8 mouse cellular contexts compared by ENCODE assay signal in genomic region chrX:94541918-94542355, GRCm38 (mm10). TPM values are rescaled to one million over a fixed set of nuclear protein-coding genes. Genes with fewer than 3 reads are reported as not detected.
DNase-seq lines count a peak whose midpoint lies in the region; ATAC-seq and TF ChIP-seq lines count a peak whose summit lies in the region.

Gene Maged1 (minus strand): TSS chrX:94542143.

- H3K36me3 ChIP-seq in hindbrain, embryonic 11.5 days (ENCODE audit: control insufficient read depth, insufficient read depth, low read length): no peaks in the 10 kb centered on the region; the same call in 1 of the 2 replicates
- no peaks in the 10 kb centered on the region for H3K36me3 ChIP-seq in lung, postnatal 0 days (ENCODE audit: insufficient read depth, low read length)

- peak; percentile 65 for DNase-seq in Patski (ENCODE audit: low read depth, low spot score)
- DNase-seq in cerebellum, adult 9-10 months: peak; percentile 96
- peak; percentile 89 to 91 for DNase-seq in frontal cortex, postnatal 10 days (ENCODE audit: low spot score in 2 of 2)
- DNase-seq in hindbrain, embryonic 11.5 days (ENCODE audit: low spot score): peak; percentile 90
- DNase-seq in layer of hippocampus, postnatal 10 days (ENCODE audit: low spot score in 2 of 2): peak; percentile 84 to 89
- DNase-seq in lung, postnatal 0 days (ENCODE audit: low spot score): peak; percentile 96
- peak; percentile 90 for DNase-seq in retina, embryonic 14.5 days (ENCODE audit: low spot score)
- peak; percentile 70 for DNase-seq in urinary bladder, adult 2 months (ENCODE audit: low spot score)

- POLR2A ChIA-PET in Patski (lab: Charles Lee): interaction anchor here (0.6 kb wide), 1 partner anchor 1538 kb away, joined by 3 read pairs; no protein-coding TSS in a partner anchor

- in situ Hi-C loops in Patski (cut with MboI; ENCODE audit: low pct_unique_long_range_greater_than_20kb): loop anchor here (5.0 kb wide), 1 partner anchor 110 kb away; no protein-coding TSS in a partner anchor

- peak within 1 kb of the TSS; percentile 84 for H3K9ac ChIP-seq in hindbrain, embryonic 11.5 days (ENCODE audit: low read depth, low read length)
- peak within 1 kb of the TSS; percentile 54 for H3K9ac ChIP-seq in lung, postnatal 0 days (replicated peaks; ENCODE audit: low read depth)

- 9% methylated on average over 26 of the region's 32 CpGs for WGBS in hindbrain, embryonic 11.5 days
- WGBS in lung, postnatal 0 days: 7% methylated on average over 23 of the region's 32 CpGs

- TF ChIP-seq EP300 in lung, postnatal 0 days (IDR thresholded peaks at IDR 0.05): no peak

- no peaks in the 10 kb centered on the region for H3K9me3 ChIP-seq in hindbrain, embryonic 11.5 days (ENCODE audit: control insufficient read depth, low read length)
- no peaks in the 10 kb centered on the region for H3K9me3 ChIP-seq in lung, postnatal 0 days (ENCODE audit: low read length)

- H3K27me3 ChIP-seq in Patski: peaks cover 8% of the 10 kb centered on the region
- no peaks in the 10 kb centered on the region; the same call in 1 of the 2 replicates for H3K27me3 ChIP-seq in hindbrain, embryonic 11.5 days (ENCODE audit: control insufficient read depth, insufficient read depth, low read length)
- no peaks in the 10 kb centered on the region for H3K27me3 ChIP-seq in lung, postnatal 0 days (replicated peaks; ENCODE audit: insufficient read depth, low read length)

- H3K4me1 ChIP-seq in hindbrain, embryonic 11.5 days (replicated peaks; ENCODE audit: control insufficient read depth, insufficient read depth, low read length): no peaks in the 10 kb centered on the region
- H3K4me1 ChIP-seq in lung, postnatal 0 days (ENCODE audit: insufficient read depth, low read depth, low read length): no peaks in the 10 kb centered on the region

- H3K4me2 ChIP-seq in hindbrain, embryonic 11.5 days (replicated peaks; ENCODE audit: low read depth, low read length): peak within 1 kb of the TSS; percentile 44
- H3K4me2 ChIP-seq in lung, postnatal 0 days (replicated peaks; ENCODE audit: low read depth, low read length): peak within 1 kb of the TSS; percentile 55

- H3K27ac ChIP-seq in hindbrain, embryonic 11.5 days (ENCODE audit: low read depth, low read length): peak within 1 kb of the TSS; percentile 85
- peak within 1 kb of the TSS; percentile 82 for H3K27ac ChIP-seq in lung, postnatal 0 days (ENCODE audit: low read length)

- ATAC-seq in Patski: peak; percentile 88
- ATAC-seq in hindbrain, embryonic 11.5 days (ENCODE audit: low FRiP score): peak; percentile 88
- ATAC-seq in lung, postnatal 0 days: peak; percentile 92

- CTCF ChIA-PET in Patski (lab: Charles Lee): interaction anchor here (1.0 kb wide), 1 partner anchor 253 kb away, joined by 3 read pairs; no protein-coding TSS in a partner anchor

- H3K4me3 ChIP-seq in hindbrain, embryonic 11.5 days (ENCODE audit: low read depth, low read length): peak within 1 kb of the TSS; percentile 62
- peak within 1 kb of the TSS; percentile 54 for H3K4me3 ChIP-seq in lung, postnatal 0 days (ENCODE audit: low read depth, low read length)

- TF ChIP-seq CTCF in Patski (IDR thresholded peaks at IDR 0.05): no peak
- TF ChIP-seq CTCF in lung, postnatal 0 days (IDR thresholded peaks at IDR 0.05): no peak

RNA-seq across cellular contexts. Expression of gene Maged1, which starts in this region (rescaled TPM):
- 271 TPM for polyA plus RNA-seq in Patski (2021)
- 842 and 887 TPM in 2 replicates for polyA plus RNA-seq in hindbrain, embryonic 11.5 days (2014; fragmentation: Nextera tagmentation; extraction: Ambion mirVana)
- 100 to 1,000 TPM; 519 to 525 TPM for total RNA-seq in layer of hippocampus, postnatal 10 days (2021)
- polyA plus RNA-seq in lung, postnatal 0 days (2015; fragmentation: Nextera tagmentation; extraction: Ambion mirVana): 211 and 222 TPM in 2 replicates
- polyA plus RNA-seq in urinary bladder, adult 2 months (2012; rRNA removed): 240 and 245 TPM in 2 replicates

Comparison
In these comparisons a context has a peak if more than half of its experiments do, and no peak if none do; other contexts are left out.
1. Peak in every context shown above with its lines: DNase-seq, ATAC-seq, H3K4me3 ChIP-seq and H3K27ac ChIP-seq.